Mouse (Mus musculus) liver, embryonic 15.5 days (tissue): ENCODE results near the gene Speer4f2. TPM values are rescaled to one million over a fixed set of nuclear protein-coding genes. Genes with fewer than 3 reads are reported as not detected.

Experiments
- ATAC-seq: fragments of 200-750 bp; cut with Nextera tagmentation; 2 replicates; pipeline ENCODE4 v1.8.0; 2017; ENCODE audit warnings: moderate number of reproducible peaks, mild to moderate bottlenecking, moderate library complexity; ENCODE audit not compliant: insufficient read depth
- H3K27ac ChIP-seq: fragments of 300-500 bp; sonication (generic); replicated peaks from 2 replicates; pipeline ENCODE4 v1.5.1; 2015; ENCODE audit warnings: mild to moderate bottlenecking, inconsistent platforms
- H3K27me3 ChIP-seq: fragments of 300-500 bp; sonication (generic); 2 replicates; pipeline ENCODE4 v1.6.1; 2015; ENCODE audit warnings: mild to moderate bottlenecking, inconsistent platforms
- H3K36me3 ChIP-seq: fragments of 300-500 bp; sonication (generic); replicated peaks from 2 replicates; pipeline ENCODE4 v1.6.1; 2015; ENCODE audit warnings: moderate library complexity, mild to moderate bottlenecking, inconsistent platforms
- H3K4me1 ChIP-seq: fragments of 300-500 bp; sonication (generic); replicated peaks from 2 replicates; pipeline ENCODE4 v1.6.1; 2015; ENCODE audit warnings: inconsistent platforms
- H3K4me2 ChIP-seq: fragments of 300-500 bp; sonication (generic); 2 replicates; pipeline ENCODE4 v1.6.1; 2015; ENCODE audit warnings: moderate library complexity, mild to moderate bottlenecking, inconsistent platforms
- H3K4me3 ChIP-seq: fragments of 300-500 bp; sonication (generic); replicated peaks from 2 replicates; pipeline ENCODE4 v1.5.1; 2015; ENCODE audit warnings: mild to moderate bottlenecking, inconsistent platforms
- H3K9ac ChIP-seq: fragments of 300-500 bp; sonication (generic); 2 replicates; pipeline ENCODE4 v1.6.1; 2015; ENCODE audit warnings: moderate library complexity, mild to moderate bottlenecking, inconsistent platforms
- H3K9me3 ChIP-seq: fragments of 300-500 bp; sonication (generic); replicated peaks from 2 replicates; pipeline ENCODE4 v1.6.1; 2016; ENCODE audit warnings: inconsistent platforms
- WGBS: fragments of 180-500 bp; shearing (Covaris S2); methylation state at CpG from one replicate; pipeline ENCODE4 v1.1.7; 2015; ENCODE audit warnings: mixed read lengths; ENCODE audit not compliant: insufficient replicate concordance; 5-methylcytosine and 5-hydroxymethylcytosine counted together
- polyA plus RNA-seq: library from polyadenylated mRNA; unstranded; fragments of >200 nt; fragmentation: Nextera tagmentation; extraction: Ambion mirVana; gene quantifications from 2 replicates; pipeline ENCODE4 v1.2.1, GENCODE M21; 2015

The Speer4f2 gene
- polyA plus RNA-seq, 1 experiment from 2014 or later = not detected

DNA sequence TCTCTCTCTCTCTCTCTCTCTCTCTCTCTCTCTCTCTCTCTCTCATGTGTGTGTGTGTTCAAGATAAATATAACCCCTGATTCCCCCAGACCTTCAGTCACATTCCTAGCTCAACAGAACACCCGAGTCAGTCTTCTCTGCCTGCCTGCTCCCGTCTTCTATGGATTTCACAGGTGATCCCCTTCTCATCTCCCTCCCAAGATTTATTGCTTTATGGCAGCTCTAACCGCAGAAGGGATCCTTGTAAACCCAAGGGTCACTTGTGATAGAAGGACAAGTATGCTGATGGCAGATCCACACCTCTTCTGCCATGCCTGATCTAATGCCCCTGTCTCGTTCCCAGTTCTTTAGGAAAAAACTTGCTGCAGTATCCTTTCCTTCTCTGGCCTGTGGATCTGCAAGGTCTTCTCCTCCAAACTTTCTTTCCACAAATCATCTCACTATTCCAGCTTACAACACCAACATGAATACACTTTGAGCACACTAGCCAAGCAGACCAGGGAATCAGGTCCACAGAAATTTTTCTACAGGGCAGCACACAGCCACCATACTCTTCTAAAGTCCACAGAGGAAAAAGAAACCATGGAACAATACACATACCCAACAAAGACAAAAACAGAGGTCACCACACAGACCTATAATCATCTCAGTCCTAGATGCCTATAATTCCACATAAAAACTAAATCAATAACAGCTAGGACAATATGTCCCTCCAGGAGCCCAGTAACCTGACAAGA lies 36.1 kb downstream of the Speer4f2 start:
- Histone ChIP-seq H3K9ac (no peak overlapping the region), H3K9me3 (no peaks in the 10 kb centered on the region), H3K27me3 (no peaks in the 10 kb centered on the region), H3K4me2 (no peak overlapping the region), H3K27ac (no peak overlapping the region), H3K36me3 (no peaks in the 10 kb centered on the region), H3K4me1 (no peaks in the 10 kb centered on the region), H3K4me3 (no peak overlapping the region)
- WGBS = 26% methylated on average over 4 of the region's 4 CpGs
- no peak for ATAC-seq

DNA sequence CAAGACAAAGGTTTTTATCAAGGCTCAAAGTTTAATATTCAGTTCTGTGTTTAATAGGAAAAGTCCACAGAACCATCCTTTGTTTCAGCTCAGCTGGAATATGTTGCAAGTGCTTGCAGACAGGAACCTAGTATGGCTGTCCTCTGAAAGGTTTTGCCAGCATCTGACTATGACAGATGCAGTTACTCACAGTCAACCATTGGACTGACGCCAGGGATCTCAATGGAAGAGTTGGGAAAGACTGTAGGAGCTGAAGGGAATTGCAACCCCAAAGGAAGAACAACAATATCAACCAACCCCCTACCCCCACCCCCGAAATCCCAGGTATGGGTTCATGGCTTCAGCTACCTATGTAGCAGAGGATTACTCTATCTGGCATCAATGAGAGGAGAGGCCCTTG lies 44.2 kb downstream of the Speer4f2 start:
- Histone ChIP-seq H3K4me3 (no peak overlapping the region), H3K27ac (no peak overlapping the region), H3K4me2 (no peak overlapping the region), H3K9me3 (no peaks in the 10 kb centered on the region), H3K27me3 (no peaks in the 10 kb centered on the region), H3K36me3 (no peaks in the 10 kb centered on the region), H3K9ac (no peak overlapping the region), H3K4me1 (no peaks in the 10 kb centered on the region)
- 47% methylated on average over 2 of the region's 2 CpGs for WGBS
- ATAC-seq = no peak

GRCm38 (mm10) chr5:17419215-17419820 lies 46.3 kb downstream of the Speer4f2 start:
- Histone ChIP-seq H3K4me1 (no peaks in the 10 kb centered on the region), H3K9me3 (no peaks in the 10 kb centered on the region), H3K27me3 (no peaks in the 10 kb centered on the region), H3K9ac (no peak overlapping the region), H3K36me3 (no peaks in the 10 kb centered on the region), H3K27ac (no peak overlapping the region), H3K4me3 (no peak overlapping the region), H3K4me2 (no peak overlapping the region)
- WGBS = 60% methylated on average over 1 of the region's 1 CpGs
- ATAC-seq = no peak

DNA sequence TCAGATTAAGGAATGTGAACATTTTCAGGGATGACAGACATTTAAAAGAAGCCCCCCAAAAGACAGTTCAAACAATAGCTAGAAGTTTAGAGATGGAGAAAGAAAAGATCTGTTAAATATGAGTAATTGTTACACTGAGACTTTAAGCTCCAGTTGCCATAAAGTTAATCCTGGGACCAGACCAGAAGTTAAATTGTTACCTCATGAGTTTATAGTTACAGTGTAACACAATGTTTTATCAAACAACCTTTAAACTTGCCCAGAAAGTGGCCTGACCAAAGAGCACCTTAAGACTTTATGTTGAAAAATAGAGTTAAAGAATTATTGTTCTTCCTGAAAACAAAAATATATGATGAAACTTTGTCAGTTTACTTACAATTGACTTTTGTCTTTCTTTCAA lies 46.9 kb downstream of the Speer4f2 start:
- Histone ChIP-seq H3K4me2 (no peak overlapping the region), H3K27me3 (no peaks in the 10 kb centered on the region), H3K27ac (no peak overlapping the region), H3K36me3 (no peaks in the 10 kb centered on the region), H3K9me3 (no peaks in the 10 kb centered on the region), H3K9ac (no peak overlapping the region), H3K4me1 (no peaks in the 10 kb centered on the region), H3K4me3 (no peak overlapping the region)
- ATAC-seq = no peak

- Histone ChIP-seq H3K4me1 (no peaks in the 10 kb centered on the region), H3K27me3 (no peaks in the 10 kb centered on the region), H3K9ac (no peak overlapping the region), H3K36me3 (no peaks in the 10 kb centered on the region), H3K4me3 (no peak overlapping the region), H3K27ac (no peak overlapping the region), H3K9me3 (no peaks in the 10 kb centered on the region), H3K4me2 (no peak overlapping the region)
- WGBS = 40% methylated on average over 1 of the region's 1 CpGs
- ATAC-seq = no peak
These were observed 49.2 kb downstream of the Speer4f2 start for GRCm38 (mm10) chr5:17422225-17422624.

DNA sequence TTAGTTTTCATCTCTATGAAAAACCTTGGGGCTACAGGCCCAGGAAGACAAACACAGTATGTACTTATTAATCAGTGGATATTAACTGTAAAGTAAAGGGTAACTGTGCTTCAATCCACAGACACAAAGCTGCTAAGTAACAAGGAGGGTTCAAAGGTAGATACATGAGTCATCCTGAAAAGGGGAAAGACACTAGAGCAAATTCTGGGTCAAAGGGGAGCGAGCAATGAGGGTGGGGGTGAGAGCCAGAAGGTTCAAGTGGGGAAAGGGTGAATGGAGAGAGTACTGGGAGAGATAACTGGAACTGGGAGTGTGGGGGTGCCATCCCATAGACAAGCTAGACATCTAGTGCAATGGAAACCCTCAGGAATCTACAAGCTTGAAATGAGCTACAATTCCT lies 54.0 kb downstream of the Speer4f2 start:
- WGBS = 43% methylated on average over 1 of the region's 1 CpGs
- no peak overlapping the region for H3K9ac ChIP-seq
- no peaks in the 10 kb centered on the region for H3K4me1 ChIP-seq
- H3K27me3 ChIP-seq = no peaks in the 10 kb centered on the region
- no peaks in the 10 kb centered on the region for H3K9me3 ChIP-seq
- H3K4me3 ChIP-seq = no peak overlapping the region
- H3K4me2 ChIP-seq = no peak overlapping the region
- no peak for ATAC-seq
- H3K27ac ChIP-seq = no peak overlapping the region
- no peaks in the 10 kb centered on the region for H3K36me3 ChIP-seq

Other genes with a start within 250 kb of the Speer4f2 start
- not detected in 2 replicates for gene Speer4f1, start 102.9 kb downstream of the Speer4f2 start, polyA plus RNA-seq
- 0.38 and 0.62 TPM in 2 replicates for gene Sema3c, start 201.1 kb downstream of the Speer4f2 start, polyA plus RNA-seq